Mouse (Mus musculus) thymus, postnatal 36 days (tissue): ENCODE data around the gene Olfr998.
"Not testable (repeated sequence)": the region's sequence is repeated elsewhere in the genome, so short reads cannot be mapped to it uniquely, and the experiment has no call there.

Source experiments
- DNase-seq, 2 experiments: peaks; one replicate each; pipeline ENCODE4 v3.0.0; 2022; ENCODE audit warnings: mixed read lengths in 2 of 2

Gene Olfr998

DNA sequence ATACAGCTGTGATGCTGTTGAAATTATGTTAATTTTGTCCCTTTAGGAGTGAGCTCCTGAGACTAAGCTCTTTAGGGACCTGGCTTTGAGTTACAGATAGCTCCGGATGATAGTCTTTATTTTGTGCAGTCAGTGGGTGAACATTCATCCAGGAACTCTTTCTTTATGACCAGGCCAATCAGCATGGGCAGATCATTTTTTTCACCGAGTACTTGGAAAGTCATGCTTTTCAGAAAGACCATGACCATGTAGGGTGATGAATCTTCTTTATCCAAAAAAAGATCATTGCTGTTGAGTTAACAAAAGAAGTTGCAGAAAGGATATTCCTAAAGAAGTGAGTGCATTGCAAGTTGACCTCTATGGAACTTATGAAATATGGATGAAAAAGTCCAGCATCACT lies at the start of gene Olfr998:
TSS of gene Olfr998 (plus strand) at position 301 of the 400 bp plus-strand sequence.
- DNase-seq: not testable (repeated sequence)

DNA sequence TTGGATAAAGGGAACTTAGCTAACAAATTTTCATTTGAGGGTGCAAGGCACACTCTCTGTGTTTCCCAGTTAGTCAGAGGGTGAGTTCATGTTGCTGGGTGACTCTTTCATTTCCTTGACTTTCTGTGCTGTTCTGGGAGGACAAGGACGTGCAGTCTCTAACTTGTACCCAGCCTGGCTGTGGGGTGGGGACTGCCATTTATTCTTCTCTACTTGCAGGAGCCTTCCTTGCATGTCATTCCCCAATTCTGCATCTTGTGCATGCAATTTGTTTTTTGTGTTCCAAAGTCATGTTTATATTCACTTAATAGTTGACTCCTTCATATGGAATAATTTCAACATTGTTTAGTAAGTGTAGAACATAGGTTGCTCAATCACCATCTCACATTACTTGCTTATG lies 33.9 kb upstream of the Olfr998 start:
- no peak for DNase-seq

DNA sequence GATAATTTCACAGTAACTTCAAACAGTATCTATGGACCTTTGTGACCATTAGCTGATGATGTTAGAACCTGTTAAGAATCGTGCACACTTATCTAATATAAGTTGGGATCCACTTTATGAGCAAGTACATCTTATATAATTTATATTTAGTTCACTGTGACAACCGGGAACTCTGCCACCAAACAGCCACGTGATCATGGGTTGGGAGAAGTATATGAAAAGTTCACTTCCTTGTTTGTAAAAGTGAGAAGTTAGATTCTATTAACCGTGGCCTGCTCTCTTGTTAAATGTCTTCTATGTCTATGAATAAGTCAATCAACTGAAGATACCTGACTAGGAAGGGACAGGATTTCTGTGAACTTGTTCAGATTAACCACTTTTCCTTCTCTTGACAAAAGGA lies 28.5 kb upstream of the Olfr998 start:
- DNase-seq: no peak

DNA sequence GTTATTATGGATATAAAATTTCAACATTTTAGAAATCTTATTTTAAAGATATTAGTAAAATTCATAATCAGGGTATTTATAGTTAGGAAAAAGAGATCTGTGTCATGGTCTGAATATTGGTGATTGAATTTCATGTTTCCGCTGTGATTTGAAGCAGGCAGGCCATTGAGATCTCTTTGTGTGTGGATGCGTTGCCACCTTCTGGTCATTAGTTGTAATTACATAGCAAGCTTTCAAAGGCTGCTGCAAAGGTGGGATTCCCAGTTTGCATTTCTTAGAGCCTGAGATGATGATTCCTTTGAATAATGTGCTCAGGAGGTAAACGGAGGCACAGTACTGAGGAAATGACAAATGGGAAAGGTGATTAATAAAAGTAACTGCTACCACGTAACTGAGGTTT lies 27.6 kb upstream of the Olfr998 start:
- DNase-seq: no peak

DNA sequence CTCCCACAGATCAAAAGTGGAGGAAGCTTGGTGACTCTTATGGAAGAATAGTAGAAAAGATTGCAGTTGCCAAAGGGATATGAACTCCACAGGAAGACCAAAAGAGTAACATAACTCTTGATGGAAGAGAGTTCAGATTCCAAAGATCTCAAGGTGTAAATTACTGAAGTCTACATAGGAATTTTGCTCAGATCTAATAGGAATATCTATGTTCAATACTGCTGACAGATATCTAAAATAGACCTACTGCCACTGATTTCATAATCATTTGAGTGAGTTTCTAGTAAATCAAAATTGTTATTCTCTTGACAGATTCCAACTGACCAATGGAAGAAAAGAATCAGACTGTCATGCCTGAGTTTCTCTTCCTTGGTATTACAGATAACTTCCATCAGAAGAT lies 9.8 kb upstream of the Olfr998 start, which contains the start of gene Olfr996:
TSS of gene Olfr996 (plus strand) at position 301 of the 400 bp plus-strand sequence.
- no peak for DNase-seq

DNA sequence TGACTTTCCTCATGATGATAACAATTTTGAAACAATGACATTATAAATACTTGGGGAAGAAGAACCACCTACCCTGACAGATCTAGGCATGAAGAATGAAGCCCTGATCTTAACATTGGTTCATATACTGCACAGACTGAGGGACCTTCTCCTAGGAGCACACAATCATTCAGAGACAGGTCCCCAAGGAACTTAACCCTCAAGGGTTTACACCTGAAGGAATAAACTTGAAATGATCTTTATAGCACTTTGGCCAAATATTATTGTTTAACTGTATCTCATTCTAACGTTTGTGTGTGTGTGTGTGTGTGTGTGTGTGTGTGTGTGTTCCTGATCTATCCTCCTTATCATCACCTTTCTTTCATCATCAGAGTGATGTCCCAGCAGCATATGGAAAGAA lies 23.1 kb downstream of the Olfr998 start, which contains the start of gene Olfr1000:
TSS of gene Olfr1000 (minus strand) at position 101 of the 400 bp plus-strand sequence.
- DNase-seq: no peak
